Mouse (Mus musculus) monocyte, adult 5-6 weeks (primary cell): ENCODE results near the gene Inka1. TPM values are rescaled to one million over a fixed set of nuclear protein-coding genes. Genes with fewer than 3 reads are reported as not detected.

Source experiments
- ATAC-seq: fragments of 153-309, 156-312 bp; replicated peaks from 2 replicates; pipeline ENCODE4 v1.8.0; 2017; ENCODE audit warnings: mild to moderate bottlenecking; ENCODE audit not compliant: low TSS enrichment, insufficient number of reproducible peaks, severe bottlenecking, poor library complexity, low FRiP score
- total RNA-seq: library from RNA; stranded (forward); fragments of 200-1000, 200-491, 200-594 nt; gene quantifications from 3 replicates; pipeline ENCODE4 v1.2.3, GENCODE M21; 2017

The Inka1 gene
- total RNA-seq, 1 experiment from 2014 or later: 10.5 TPM

- ATAC-seq: no peak
Measured at GRCm38 (mm10) chr9:107961881-107962280, 23.8 kb downstream of the Inka1 start.

GRCm38 (mm10) chr9:107961351-107961762 lies 24.3 kb downstream of the Inka1 start:
- no peak for ATAC-seq

- ATAC-seq: no peak
Measured at GRCm38 (mm10) chr9:107960928-107961327, 24.8 kb downstream of the Inka1 start.

- ATAC-seq: no peak
Measured at GRCm38 (mm10) chr9:107959896-107960295, 25.8 kb downstream of the Inka1 start.

- ATAC-seq: no peak
Measured at GRCm38 (mm10) chr9:107957141-107957540, 28.5 kb downstream of the Inka1 start.

- no peak for ATAC-seq
Measured at GRCm38 (mm10) chr9:107955613-107956289, 29.9 kb downstream of the Inka1 start.

GRCm38 (mm10) chr9:107950460-107951355 lies 35.0 kb downstream of the Inka1 start:
- peak; percentile 87 for ATAC-seq

GRCm38 (mm10) chr9:107949922-107950235 lies 35.8 kb downstream of the Inka1 start, which contains the start of gene Traip:
Gene Traip, plus strand, starts transcription at chr9:107950136.
- no peak for ATAC-seq

GRCm38 (mm10) chr9:107949184-107949921 lies 36.3 kb downstream of the Inka1 start:
- no peak for ATAC-seq

- ATAC-seq: no peak
Measured at GRCm38 (mm10) chr9:107947241-107948194, 38.2 kb downstream of the Inka1 start.

- no peak for ATAC-seq
Measured at GRCm38 (mm10) chr9:107936831-107937230, 48.8 kb downstream of the Inka1 start.

- ATAC-seq: no peak
Measured at GRCm38 (mm10) chr9:107936215-107936822, 49.4 kb downstream of the Inka1 start.

- ATAC-seq: no peak
Measured at GRCm38 (mm10) chr9:107935790-107936214, 49.9 kb downstream of the Inka1 start.

GRCm38 (mm10) chr9:107935374-107935773 lies 50.3 kb downstream of the Inka1 start, which contains the start of gene Camkv:
Gene Camkv, plus strand, starts transcription at chr9:107935674.
- no peak for ATAC-seq
